Mouse (Mus musculus): ENCODE data around the gene Actl6b. TPM values are rescaled to one million over a fixed set of nuclear protein-coding genes. Genes with fewer than 3 reads are reported as not detected.

Gene Actl6b
- polyA plus RNA-seq, 1 experiment, result not detected

DNA sequence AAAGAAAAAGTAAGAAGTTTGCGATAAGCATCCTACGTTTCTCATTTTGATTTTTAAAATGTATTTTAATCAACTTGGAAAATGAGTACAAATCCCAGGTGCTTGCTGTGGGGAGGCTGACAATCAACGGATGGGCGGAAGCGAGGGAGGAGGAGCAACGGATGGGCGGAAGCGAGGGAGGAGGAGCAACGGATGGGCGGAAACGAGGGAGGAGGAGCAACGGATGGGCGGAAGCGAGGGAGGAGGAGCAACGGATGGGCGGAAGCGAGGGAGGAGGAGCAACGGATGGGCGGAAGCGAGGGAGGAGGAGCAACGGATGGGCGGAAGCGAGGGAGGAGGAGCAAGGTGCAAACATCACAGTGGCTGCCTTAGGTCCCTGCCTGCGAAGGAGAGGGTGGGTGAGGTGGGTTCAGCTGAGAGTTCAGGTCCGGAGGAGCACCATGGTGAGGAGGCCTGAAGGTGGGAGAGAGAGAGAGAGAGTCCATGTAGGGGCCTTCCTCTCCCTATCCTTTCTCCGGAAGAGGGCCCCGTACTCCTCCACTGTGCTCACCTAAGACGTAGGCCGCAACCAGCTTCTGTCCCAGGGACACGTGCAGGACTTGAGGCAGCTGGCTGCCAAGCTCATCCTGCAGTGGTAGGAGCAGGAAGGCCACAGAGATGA lies 43.4 kb downstream of the Actl6b start:
- WGBS, result 29% methylated on average over 30 of the region's 30 CpGs
- H3K4me1 ChIP-seq (ENCODE audit: control insufficient read depth, insufficient read depth, low read length), result peaks cover 6% of the 10 kb centered on the region
- TF ChIP-seq CTCF (IDR thresholded peaks at IDR 0.05; ENCODE audit: control insufficient read depth, insufficient read depth, low read length) (no peak), POLR2A (IDR thresholded peaks at IDR 0.05; ENCODE audit: borderline replicate concordance, control insufficient read depth, low read depth, low read length) (no peak)
- peak overlapping the region; percentile 56 for H3K4me3 ChIP-seq (replicated peaks; ENCODE audit: control insufficient read depth, low read depth, low read length)
- H3K27ac ChIP-seq (ENCODE audit: control insufficient read depth, insufficient read depth, low read depth, low read length, poor library complexity), result peak overlapping the region; percentile 58

DNA sequence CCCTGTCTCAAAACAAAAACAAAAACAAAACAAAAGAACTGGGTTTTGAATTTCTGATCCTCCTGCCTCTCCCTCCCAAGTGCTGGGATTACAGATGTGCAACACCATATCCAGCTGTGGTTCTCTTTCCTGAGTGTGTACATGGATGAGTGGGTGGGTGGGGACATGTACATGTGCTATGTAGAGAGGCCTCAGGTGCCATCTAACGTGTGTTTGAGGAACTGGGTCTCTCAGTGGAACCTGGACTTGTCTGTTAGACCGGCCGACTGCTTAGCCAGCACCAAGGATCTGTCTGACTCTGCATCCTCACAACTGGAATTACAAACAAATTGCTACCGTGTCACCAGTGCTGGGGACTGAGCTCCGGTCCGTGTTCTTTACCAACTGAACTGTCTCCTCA lies 44.3 kb downstream of the Actl6b start:
- WGBS, result 58% methylated on average over 6 of the region's 6 CpGs
- no peak overlapping the region for H3K27ac ChIP-seq (ENCODE audit: control insufficient read depth, insufficient read depth, low read depth, low read length, poor library complexity)
- peaks cover 9% of the 10 kb centered on the region for H3K4me1 ChIP-seq (ENCODE audit: control insufficient read depth, insufficient read depth, low read length)
- TF ChIP-seq CTCF (IDR thresholded peaks at IDR 0.05; ENCODE audit: control insufficient read depth, insufficient read depth, low read length), result no peak
- TF ChIP-seq POLR2A (IDR thresholded peaks at IDR 0.05; ENCODE audit: borderline replicate concordance, control insufficient read depth, low read depth, low read length), result no peak
- no peak overlapping the region for H3K4me3 ChIP-seq (replicated peaks; ENCODE audit: control insufficient read depth, low read depth, low read length)

DNA sequence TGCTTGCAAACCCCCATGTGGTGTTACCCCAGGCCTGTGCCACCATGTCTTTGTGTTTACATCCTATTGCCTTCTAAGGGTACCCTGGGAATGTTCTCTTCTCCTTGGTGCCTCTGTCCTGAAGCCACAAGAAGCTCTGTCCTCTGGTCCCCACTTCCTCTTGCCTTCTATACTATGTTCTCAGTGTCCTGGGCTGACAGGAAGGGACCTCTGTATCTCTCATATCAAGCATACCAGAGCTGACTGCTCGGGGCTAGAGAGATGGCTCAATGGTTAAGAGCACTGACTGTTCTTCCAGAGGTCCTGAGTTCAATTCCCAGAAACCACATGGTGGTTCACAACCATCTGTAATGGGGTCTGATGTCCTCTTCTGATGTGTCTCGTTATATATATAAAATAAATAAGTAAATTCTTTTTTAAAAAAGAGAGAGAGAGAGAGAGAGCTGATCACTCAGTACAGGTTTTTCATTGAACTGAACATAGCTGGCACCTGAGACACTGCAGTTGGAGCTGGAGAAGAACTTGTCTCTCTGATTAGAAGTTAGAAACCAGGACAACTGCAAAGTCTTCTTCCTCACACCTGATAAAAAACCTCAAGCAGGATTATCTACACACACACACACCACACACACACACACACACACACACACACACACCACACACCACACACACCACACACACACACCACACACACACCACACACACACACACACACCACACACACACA lies 44.9 kb downstream of the Actl6b start:
- Histone ChIP-seq H3K4me3 (replicated peaks; ENCODE audit: control insufficient read depth, low read depth, low read length) (no peak overlapping the region), H3K27ac (ENCODE audit: control insufficient read depth, insufficient read depth, low read depth, low read length, poor library complexity) (no peak overlapping the region; the same call in 1 of the 2 replicates), H3K4me1 (ENCODE audit: control insufficient read depth, insufficient read depth, low read length) (peaks cover 10% of the 10 kb centered on the region)
- TF ChIP-seq POLR2A (IDR thresholded peaks at IDR 0.05; ENCODE audit: borderline replicate concordance, control insufficient read depth, low read depth, low read length), result no peak
- TF ChIP-seq CTCF (IDR thresholded peaks at IDR 0.05; ENCODE audit: control insufficient read depth, insufficient read depth, low read length), result no peak
- WGBS, result 23% methylated on average over 2 of the region's 2 CpGs

DNA sequence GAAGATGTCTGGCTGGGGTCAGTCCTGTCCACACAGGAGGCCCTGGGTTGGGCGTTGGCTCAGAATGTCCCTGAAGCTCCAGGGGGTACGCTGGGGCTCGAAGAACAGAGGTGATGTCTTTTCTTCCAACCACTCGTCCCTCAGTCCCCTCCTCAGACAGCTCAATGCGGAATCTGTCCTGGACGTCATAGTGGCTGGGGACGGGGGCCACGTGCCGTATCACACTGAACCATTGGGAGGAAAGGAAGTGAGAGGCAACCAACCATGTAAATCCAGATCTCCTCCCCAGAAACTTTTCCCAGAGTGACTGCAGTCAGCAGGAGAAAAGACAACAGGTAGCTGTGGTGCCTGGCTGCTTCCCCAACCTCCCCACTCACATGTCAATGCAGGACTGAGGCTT lies 46.3 kb downstream of the Actl6b start:
- H3K4me1 ChIP-seq (ENCODE audit: control insufficient read depth, insufficient read depth, low read length), result peaks cover 10% of the 10 kb centered on the region
- H3K4me3 ChIP-seq (replicated peaks; ENCODE audit: control insufficient read depth, low read depth, low read length), result peak overlapping the region; percentile 95
- no peak for TF ChIP-seq POLR2A (IDR thresholded peaks at IDR 0.05; ENCODE audit: borderline replicate concordance, control insufficient read depth, low read depth, low read length)
- TF ChIP-seq CTCF (IDR thresholded peaks at IDR 0.05; ENCODE audit: control insufficient read depth, insufficient read depth, low read length), result no peak
- 28% methylated on average over 9 of the region's 9 CpGs for WGBS
- H3K27ac ChIP-seq (ENCODE audit: control insufficient read depth, insufficient read depth, low read depth, low read length, poor library complexity), result no peak overlapping the region

DNA sequence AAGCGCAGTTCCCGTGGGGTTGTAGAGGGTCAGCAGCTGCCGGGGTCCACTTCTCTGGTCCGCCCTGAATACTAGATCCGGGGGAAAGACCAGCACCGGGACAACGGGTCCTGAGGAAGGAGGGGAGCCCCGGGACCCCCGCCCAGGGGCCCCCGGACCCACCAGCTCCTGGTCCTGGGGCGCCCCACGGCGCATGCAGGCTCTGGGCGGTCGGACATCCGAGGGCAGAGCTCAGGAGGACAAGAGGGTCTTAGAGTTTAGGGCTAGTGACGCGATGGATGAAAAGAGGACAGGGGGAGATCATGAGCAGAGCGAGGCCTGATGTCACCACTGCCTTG lies 46.9 kb downstream of the Actl6b start:
- peaks cover 10% of the 10 kb centered on the region for H3K4me1 ChIP-seq (ENCODE audit: control insufficient read depth, insufficient read depth, low read length)

DNA sequence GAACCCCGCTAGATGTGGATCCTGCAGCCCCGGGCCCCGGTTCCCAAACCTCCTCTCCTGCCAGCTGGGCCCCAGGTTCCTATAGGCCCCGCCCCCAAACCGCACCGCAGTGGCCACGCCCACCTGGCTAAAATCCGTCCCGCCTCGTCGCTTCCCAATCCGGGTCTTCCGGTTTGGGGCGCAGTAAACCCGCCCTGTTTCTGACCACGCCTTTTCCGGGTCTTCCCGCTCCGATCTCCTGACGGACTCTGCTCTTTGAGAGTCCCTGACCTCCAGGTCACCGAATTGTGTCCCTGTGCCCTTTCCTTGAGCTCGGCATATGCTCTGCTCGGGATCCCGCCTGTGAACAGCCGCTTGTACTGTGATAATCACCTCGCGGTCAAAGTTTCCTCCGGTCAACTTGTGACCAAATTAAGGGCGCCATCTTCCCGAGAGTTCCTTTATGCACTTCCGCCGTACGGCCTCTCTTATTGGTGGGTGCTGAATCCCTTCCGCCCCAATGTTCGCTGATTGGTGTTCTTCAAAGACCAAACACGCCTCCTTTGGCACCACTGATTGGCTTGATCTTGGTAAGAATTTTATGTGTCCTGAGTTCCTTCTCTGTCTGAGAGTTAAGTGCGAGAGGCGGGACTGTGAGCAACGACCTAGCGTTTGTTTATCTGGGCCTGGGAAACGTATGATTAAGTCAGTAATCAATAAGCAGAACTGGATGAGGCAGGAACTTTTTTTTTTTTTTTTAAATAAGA lies 47.5 kb downstream of the Actl6b start, which contains the start of gene Mospd3:
Gene Mospd3 (minus strand): TSS at position 440 of the 746 bp plus-strand sequence.
- Histone ChIP-seq H3K4me1 (ENCODE audit: control insufficient read depth, insufficient read depth, low read length) (peaks cover 10% of the 10 kb centered on the region), H3K27ac (ENCODE audit: control insufficient read depth, insufficient read depth, low read depth, low read length, poor library complexity) (peak within 1 kb of the TSS; percentile 97), H3K4me3 (replicated peaks; ENCODE audit: control insufficient read depth, low read depth, low read length) (peak within 1 kb of the TSS; percentile 95)
- TF ChIP-seq CTCF (IDR thresholded peaks at IDR 0.05; ENCODE audit: control insufficient read depth, insufficient read depth, low read length) (no peak), POLR2A (IDR thresholded peaks at IDR 0.05; ENCODE audit: borderline replicate concordance, control insufficient read depth, low read depth, low read length) (peak; percentile 72)
- WGBS, result under 1% methylated on average over 41 of the region's 41 CpGs

More for the DNA sequence above, 46.9 kb downstream of the Actl6b start:
- peak overlapping the region; percentile 95 for H3K4me3 ChIP-seq (replicated peaks; ENCODE audit: control insufficient read depth, low read depth, low read length)
- 2% methylated on average over 19 of the region's 19 CpGs for WGBS
- H3K27ac ChIP-seq (ENCODE audit: control insufficient read depth, insufficient read depth, low read depth, low read length, poor library complexity), result peak overlapping the region; percentile 61
- TF ChIP-seq POLR2A (IDR thresholded peaks at IDR 0.05; ENCODE audit: borderline replicate concordance, control insufficient read depth, low read depth, low read length), result no peak
- no peak for TF ChIP-seq CTCF (IDR thresholded peaks at IDR 0.05; ENCODE audit: control insufficient read depth, insufficient read depth, low read length)

DNA sequence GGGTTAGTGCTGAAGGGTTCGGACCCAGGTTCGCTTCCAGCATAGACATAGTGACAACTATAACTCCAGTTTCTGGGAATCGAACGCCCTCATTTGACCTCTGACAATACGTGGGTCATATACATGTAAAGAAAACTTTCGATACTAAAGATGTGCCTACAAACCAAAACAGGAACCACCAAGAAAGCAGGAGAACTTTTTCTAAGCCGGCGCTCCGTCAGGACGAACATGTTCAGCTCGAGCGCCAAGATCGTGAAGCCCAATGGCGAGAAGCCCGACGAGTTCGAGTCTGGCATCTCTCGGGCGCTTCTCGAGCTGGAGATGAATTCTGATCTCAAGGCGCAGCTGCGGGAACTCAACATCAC lies 48.0 kb downstream of the Actl6b start:
- Histone ChIP-seq H3K27ac (ENCODE audit: control insufficient read depth, insufficient read depth, low read depth, low read length, poor library complexity) (peak overlapping the region; percentile 81), H3K4me1 (ENCODE audit: control insufficient read depth, insufficient read depth, low read length) (peaks cover 10% of the 10 kb centered on the region), H3K4me3 (replicated peaks; ENCODE audit: control insufficient read depth, low read depth, low read length) (peak overlapping the region; percentile 62)
- no peak; the same call in 1 of the 2 replicates for TF ChIP-seq POLR2A (IDR thresholded peaks at IDR 0.05; ENCODE audit: borderline replicate concordance, control insufficient read depth, low read depth, low read length)
- no peak for TF ChIP-seq CTCF (IDR thresholded peaks at IDR 0.05; ENCODE audit: control insufficient read depth, insufficient read depth, low read length)
- WGBS, result under 1% methylated on average over 22 of the region's 22 CpGs
